Mouse (Mus musculus): Measurements from ENCODE around the gene Fam102a. TPM values are rescaled to one million over a fixed set of nuclear protein-coding genes. Genes with fewer than 3 reads are reported as not detected.

Fam102a gene
- polyA plus RNA-seq, 1 experiment from 2014 or later: 14.0 TPM

DNA sequence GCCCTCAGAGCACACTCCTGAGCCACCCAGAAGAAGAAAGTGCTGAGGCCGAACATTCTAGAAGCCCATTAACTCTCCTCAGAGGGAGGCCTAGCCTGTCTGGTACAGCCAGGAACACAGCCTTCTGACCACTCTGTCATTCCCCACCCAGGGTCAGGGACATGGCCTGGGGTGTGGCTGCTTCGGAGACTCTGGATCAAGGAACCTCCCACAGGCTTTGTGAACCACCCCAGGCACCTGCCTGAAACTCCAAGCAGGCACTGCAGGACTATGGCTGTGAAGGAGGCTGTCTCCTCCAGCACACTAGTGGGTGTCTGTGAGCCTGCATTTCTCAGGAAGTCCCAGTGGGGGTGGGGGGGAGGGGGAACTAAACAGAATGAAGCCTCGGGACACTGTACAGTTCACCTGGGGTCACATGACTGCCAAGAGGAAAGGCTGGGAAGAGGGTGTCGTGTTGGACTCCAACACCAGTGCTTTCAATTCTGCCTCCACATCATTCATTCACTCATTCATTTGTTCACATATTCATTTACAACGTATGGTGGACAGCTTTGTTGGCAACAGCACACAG is 33.3 kb upstream of the Fam102a start:
- H3K4me1 ChIP-seq: peaks cover 19% of the 10 kb centered on the region
- H3K27ac ChIP-seq: peak overlapping the region; percentile 66
- WGBS: 73% methylated on average over 5 of the region's 5 CpGs
- 0 out of 2 replicates have a peak, but pooled peaks cover 3% of the 10 kb centered on the region for H3K36me3 ChIP-seq
- H3K9me3 ChIP-seq (replicated peaks): peaks cover 4% of the 10 kb centered on the region; the same call in 1 of the 2 replicates
- no peak for DNase-seq (ENCODE audit: low spot score)
- H3K4me3 ChIP-seq: no peak overlapping the region
- H3K27me3 ChIP-seq (ENCODE audit: low read depth, poor library complexity, severe bottlenecking): no peaks in the 10 kb centered on the region

GRCm38 (mm10) chr2:32502843-32503242 is 32.3 kb upstream of the Fam102a start:
- Histone ChIP-seq H3K27me3 (ENCODE audit: low read depth, poor library complexity, severe bottlenecking) (no peaks in the 10 kb centered on the region), H3K27ac (peak overlapping the region; percentile 80), H3K9me3 (replicated peaks) (peaks cover 4% of the 10 kb centered on the region; the same call in 1 of the 2 replicates), H3K4me3 (no peak overlapping the region), H3K36me3 (0 out of 2 replicates have a peak, but pooled peaks cover 3% of the 10 kb centered on the region), H3K4me1 (peaks cover 29% of the 10 kb centered on the region)
- DNase-seq (ENCODE audit: low spot score): no peak
- 90% methylated on average over 12 of the region's 12 CpGs for whole genome bisulfite sequencing

GRCm38 (mm10) chr2:32503588-32503987 is 31.5 kb upstream of the Fam102a start:
- no peak overlapping the region for H3K4me3 ChIP-seq
- peak overlapping the region; percentile 80 for H3K27ac ChIP-seq
- DNase-seq (ENCODE audit: low spot score): no peak
- peaks cover 2% of the 10 kb centered on the region; the same call in 1 of the 2 replicates for H3K9me3 ChIP-seq (replicated peaks)
- WGBS: 49% methylated on average over 3 of the region's 3 CpGs
- H3K4me1 ChIP-seq: peaks cover 33% of the 10 kb centered on the region
- H3K36me3 ChIP-seq: 0 out of 2 replicates have a peak, but pooled peaks cover 3% of the 10 kb centered on the region
- H3K27me3 ChIP-seq (ENCODE audit: low read depth, poor library complexity, severe bottlenecking): no peaks in the 10 kb centered on the region

DNA sequence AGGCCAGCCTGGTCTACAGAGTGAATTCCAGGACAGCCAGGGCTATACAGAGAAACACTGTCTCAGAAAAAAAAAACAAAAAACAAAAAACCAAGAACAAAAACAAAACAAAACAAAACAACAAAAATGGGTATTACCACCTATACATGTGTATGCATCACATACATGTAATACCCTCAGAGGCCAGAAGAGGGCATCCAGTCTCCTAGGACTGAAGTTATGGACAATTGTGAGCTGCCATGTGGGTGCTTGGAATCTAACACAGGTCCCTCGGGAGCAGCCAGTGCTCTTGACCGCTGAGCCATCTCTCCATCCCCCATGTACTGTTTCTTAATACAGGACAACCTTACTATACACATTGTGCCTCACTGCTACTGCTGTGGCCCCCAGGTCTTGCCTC is 29.6 kb upstream of the Fam102a start:
- Histone ChIP-seq H3K27ac (no peak overlapping the region), H3K27me3 (ENCODE audit: low read depth, poor library complexity, severe bottlenecking) (no peaks in the 10 kb centered on the region), H3K9me3 (replicated peaks) (0 out of 2 replicates have a peak, but pooled peaks cover 2% of the 10 kb centered on the region), H3K4me1 (peaks cover 50% of the 10 kb centered on the region), H3K36me3 (0 out of 2 replicates have a peak, but pooled peaks cover 3% of the 10 kb centered on the region), H3K4me3 (no peak overlapping the region)
- 96% methylated on average over 2 of the region's 2 CpGs for WGBS
- no peak for DNase-seq (ENCODE audit: low spot score)

DNA sequence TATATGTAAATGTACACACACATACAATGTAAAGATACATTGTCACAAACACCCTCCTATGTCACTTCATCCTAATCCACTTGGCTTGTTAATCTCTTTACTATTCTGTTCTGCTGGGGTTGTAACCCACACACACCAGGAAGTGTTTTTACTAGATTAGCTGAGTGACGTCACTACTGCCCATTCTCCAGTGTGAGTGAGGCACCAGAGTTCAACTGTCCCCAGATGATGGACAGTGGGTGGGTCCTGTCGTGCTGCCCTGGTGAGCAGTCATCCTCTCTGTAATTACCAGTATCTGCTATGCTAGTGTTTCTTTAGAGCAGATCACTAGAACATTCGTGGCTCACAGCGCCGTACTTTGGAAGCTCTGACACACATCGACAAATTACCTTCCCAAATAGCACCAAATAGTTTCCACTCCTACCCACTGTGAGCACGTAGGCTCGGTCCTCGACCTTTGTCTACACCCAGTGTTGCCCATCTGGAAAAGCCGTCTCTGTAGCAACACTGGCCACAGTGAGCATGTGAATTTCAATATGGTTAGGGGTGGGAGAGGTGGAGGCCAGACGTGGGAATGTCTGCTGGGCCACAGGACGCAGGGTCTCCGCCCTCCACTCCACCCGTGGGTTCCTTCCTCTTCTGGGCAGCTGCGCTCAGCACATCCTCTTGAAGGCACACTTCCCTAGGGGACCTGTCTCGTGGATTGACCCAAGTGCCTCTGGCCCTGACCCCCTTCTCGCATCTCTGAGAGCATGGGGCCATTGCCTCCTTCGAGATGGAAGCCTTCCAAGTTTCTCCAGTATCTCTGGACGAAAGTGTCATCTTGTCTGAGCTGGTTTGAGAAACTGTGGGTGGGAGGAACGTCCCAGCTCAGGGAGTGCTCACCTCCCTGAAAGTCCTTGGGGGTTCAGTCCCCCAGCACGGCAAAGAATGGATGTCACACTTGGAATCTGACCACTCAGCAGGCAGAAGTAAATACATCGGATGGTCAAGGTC is 28.2 kb upstream of the Fam102a start:
- Histone ChIP-seq H3K27me3 (ENCODE audit: low read depth, poor library complexity, severe bottlenecking) (no peaks in the 10 kb centered on the region), H3K4me1 (peaks cover 45% of the 10 kb centered on the region), H3K36me3 (0 out of 2 replicates have a peak, but pooled peaks cover 3% of the 10 kb centered on the region), H3K27ac (peak overlapping the region; percentile 50), H3K9me3 (replicated peaks) (0 out of 2 replicates have a peak, but pooled peaks cover 2% of the 10 kb centered on the region), H3K4me3 (no peak overlapping the region)
- no peak for DNase-seq (ENCODE audit: low spot score)
- WGBS: 78% methylated on average over 22 of the region's 22 CpGs

GRCm38 (mm10) chr2:32507906-32508305 is 27.2 kb upstream of the Fam102a start:
- H3K27me3 ChIP-seq (ENCODE audit: low read depth, poor library complexity, severe bottlenecking): no peaks in the 10 kb centered on the region
- H3K9me3 ChIP-seq (replicated peaks): 0 out of 2 replicates have a peak, but pooled peaks cover 2% of the 10 kb centered on the region
- H3K4me3 ChIP-seq: no peak overlapping the region
- peak overlapping the region; percentile 50 for H3K27ac ChIP-seq
- 0 out of 2 replicates have a peak, but pooled peaks cover 3% of the 10 kb centered on the region for H3K36me3 ChIP-seq
- DNase-seq (ENCODE audit: low spot score): no peak
- H3K4me1 ChIP-seq: peaks cover 46% of the 10 kb centered on the region
- 78% methylated on average over 9 of the region's 9 CpGs for WGBS

DNA sequence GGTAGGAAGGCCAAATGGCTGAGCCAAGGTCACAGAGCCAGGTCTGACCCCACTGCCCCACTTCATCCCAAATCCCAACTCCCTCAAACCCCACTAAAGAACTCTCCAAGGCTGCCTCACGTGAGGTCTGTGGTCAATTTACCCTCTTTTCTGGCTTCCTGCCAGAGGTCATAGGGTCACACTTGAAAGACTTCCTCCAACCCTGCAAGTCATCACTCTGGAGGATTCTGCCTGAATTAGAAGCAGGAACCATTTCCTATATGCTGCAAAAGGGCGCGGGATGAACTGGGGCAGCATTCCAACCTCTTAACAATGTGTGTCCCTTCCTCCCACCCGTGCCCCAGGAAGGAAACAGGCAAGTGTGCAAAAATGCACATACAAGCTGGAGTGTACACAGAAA is 25.8 kb upstream of the Fam102a start:
- Histone ChIP-seq H3K27me3 (ENCODE audit: low read depth, poor library complexity, severe bottlenecking) (no peaks in the 10 kb centered on the region), H3K4me1 (peaks cover 37% of the 10 kb centered on the region), H3K4me3 (no peak overlapping the region), H3K9me3 (replicated peaks) (0 out of 2 replicates have a peak, but pooled peaks cover 2% of the 10 kb centered on the region), H3K27ac (peak overlapping the region; percentile 88), H3K36me3 (0 out of 2 replicates have a peak, but pooled peaks cover 3% of the 10 kb centered on the region)
- WGBS: 13% methylated on average over 4 of the region's 4 CpGs
- peak; percentile 73 for DNase-seq (ENCODE audit: low spot score)

DNA sequence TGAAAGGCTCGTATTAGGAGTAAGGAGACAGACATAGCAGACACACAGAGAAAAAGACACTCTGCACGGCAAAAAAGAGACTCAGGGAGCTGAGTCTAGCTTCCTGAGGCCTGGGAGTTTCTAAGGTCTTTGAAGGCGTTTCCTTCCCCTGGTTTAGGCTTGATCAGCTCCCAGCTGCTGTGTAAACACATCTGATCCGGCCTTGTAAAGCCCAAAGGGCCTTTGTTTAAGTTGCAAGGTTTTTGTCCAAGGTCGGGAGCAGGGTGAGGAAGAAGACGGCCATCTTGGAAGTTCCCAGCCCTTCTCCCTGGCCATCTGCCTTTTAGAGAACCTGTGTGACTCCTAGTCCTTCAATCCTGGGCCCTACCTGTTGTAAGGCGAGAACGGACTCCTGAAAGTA is 25.2 kb upstream of the Fam102a start:
- H3K36me3 ChIP-seq: 0 out of 2 replicates have a peak, but pooled peaks cover 3% of the 10 kb centered on the region
- H3K4me1 ChIP-seq: peaks cover 43% of the 10 kb centered on the region
- H3K27ac ChIP-seq: peak overlapping the region; percentile 88
- 0 out of 2 replicates have a peak, but pooled peaks cover 2% of the 10 kb centered on the region for H3K9me3 ChIP-seq (replicated peaks)
- DNase-seq (ENCODE audit: low spot score): peak; percentile 50
- H3K4me3 ChIP-seq: no peak overlapping the region
- no peaks in the 10 kb centered on the region for H3K27me3 ChIP-seq (ENCODE audit: low read depth, poor library complexity, severe bottlenecking)
- 46% methylated on average over 8 of the region's 8 CpGs for WGBS

- Histone ChIP-seq H3K27me3 (ENCODE audit: low read depth, poor library complexity, severe bottlenecking) (no peaks in the 10 kb centered on the region), H3K9me3 (replicated peaks) (no peaks in the 10 kb centered on the region), H3K27ac (no peak overlapping the region), H3K4me3 (no peak overlapping the region), H3K36me3 (no peaks in the 10 kb centered on the region), H3K4me1 (peaks cover 37% of the 10 kb centered on the region)
- WGBS: 89% methylated on average over 7 of the region's 7 CpGs
- no peak for DNase-seq (ENCODE audit: low spot score)
Observed at GRCm38 (mm10) chr2:32512592-32512991, 22.5 kb upstream of the Fam102a start.

DNA sequence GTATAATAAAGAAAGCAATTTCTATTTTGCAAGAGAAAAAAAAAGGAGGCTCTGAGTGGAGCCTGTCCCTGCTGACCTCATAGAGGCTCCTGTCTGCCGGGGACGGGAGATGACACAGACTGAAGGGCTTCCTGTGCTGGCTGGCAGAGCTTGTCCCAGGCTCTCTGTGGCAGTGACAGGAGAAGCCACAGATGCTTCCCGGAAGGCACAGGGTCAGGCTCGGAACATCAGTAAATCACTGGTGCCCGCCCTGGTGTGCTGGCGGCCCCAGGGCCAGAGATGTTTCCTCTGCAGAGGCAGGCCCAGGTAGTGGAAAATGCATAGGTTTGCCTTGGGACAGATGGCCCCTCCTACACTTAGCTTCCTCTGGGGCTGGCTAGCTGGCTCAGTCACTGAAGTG is 20.8 kb upstream of the Fam102a start:
- no peaks in the 10 kb centered on the region for H3K27me3 ChIP-seq (ENCODE audit: low read depth, poor library complexity, severe bottlenecking)
- H3K4me1 ChIP-seq: peaks cover 24% of the 10 kb centered on the region
- H3K9me3 ChIP-seq (replicated peaks): no peaks in the 10 kb centered on the region
- DNase-seq (ENCODE audit: low spot score): no peak
- H3K4me3 ChIP-seq: no peak overlapping the region
- H3K27ac ChIP-seq: peak overlapping the region; percentile 54; the same call in 1 of the 2 replicates
- no peaks in the 10 kb centered on the region for H3K36me3 ChIP-seq
- 17% methylated on average over 6 of the region's 6 CpGs for WGBS

DNA sequence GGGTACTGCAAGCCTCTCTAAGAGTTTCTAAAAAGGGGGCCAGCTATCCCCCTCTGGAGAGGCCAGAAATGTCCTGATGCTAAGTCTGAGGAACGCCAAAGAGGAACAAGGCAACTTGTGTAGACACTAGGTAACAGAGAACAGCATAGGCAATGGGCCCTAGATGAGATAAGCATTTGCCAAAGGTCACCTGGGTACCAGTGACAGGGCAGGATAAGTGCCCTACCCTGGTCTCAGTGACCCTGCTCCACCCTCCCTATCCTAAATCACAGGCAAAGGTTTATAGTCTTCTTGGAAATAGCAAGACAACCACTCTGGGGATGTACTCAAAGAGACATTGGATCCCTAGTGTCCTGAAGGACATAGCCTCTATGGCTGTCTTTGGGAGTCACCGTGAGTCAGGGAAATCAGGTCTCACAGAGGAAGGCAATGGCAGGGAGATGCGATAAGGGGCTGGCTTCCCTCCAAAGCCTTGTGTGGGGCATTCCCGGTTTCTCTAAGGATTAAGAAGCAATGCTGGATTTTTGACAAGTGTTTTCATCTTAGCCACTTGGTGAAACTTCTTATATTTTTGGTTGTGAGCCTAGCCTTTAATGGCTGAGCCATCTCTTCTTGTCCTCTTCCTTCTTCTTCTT is 17.8 kb upstream of the Fam102a start:
- H3K27me3 ChIP-seq (ENCODE audit: low read depth, poor library complexity, severe bottlenecking): no peaks in the 10 kb centered on the region
- 86% methylated on average over 4 of the region's 4 CpGs for WGBS
- no peak for DNase-seq (ENCODE audit: low spot score)
- peaks cover 17% of the 10 kb centered on the region for H3K4me1 ChIP-seq
- H3K36me3 ChIP-seq: no peaks in the 10 kb centered on the region
- H3K9me3 ChIP-seq (replicated peaks): no peaks in the 10 kb centered on the region
- no peak overlapping the region for H3K27ac ChIP-seq
- H3K4me3 ChIP-seq: no peak overlapping the region
